Mouse (Mus musculus): ENCODE data around the gene Scrn1. TPM values are rescaled to one million over a fixed set of nuclear protein-coding genes. Genes with fewer than 3 reads are reported as not detected.
A peak's percentile ranks its signal among the peaks of the same experiment; 100 is the strongest.

Scrn1 gene
- polyA plus RNA-seq, 1 experiment: 1.0 TPM

DNA sequence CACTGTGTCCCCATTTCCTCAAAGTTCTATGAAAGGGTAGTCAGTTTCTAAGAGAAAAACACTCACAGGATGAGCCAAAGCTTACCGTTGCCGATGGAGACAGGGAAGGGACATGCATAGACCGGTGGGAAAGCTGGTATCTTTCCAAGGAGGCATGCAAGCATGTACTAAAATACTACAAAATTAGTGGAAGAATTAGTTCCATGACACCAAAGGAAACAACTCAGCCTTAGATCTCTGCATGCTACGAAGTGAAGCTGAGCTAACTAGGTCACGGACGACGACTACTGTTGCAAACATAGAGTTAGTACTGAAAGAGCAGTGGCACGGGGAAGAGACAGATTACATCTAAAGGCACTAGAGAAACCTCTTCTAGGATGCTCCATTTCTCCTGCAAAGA, 20.6 kb upstream of the Scrn1 start:
- no peaks in the 10 kb centered on the region for H3K4me1 ChIP-seq (ENCODE audit: control insufficient read depth, insufficient read depth, low read length)
- TF ChIP-seq POLR2A (IDR thresholded peaks at IDR 0.05; ENCODE audit: borderline replicate concordance, control insufficient read depth, low read depth, low read length) (no peak), CTCF (IDR thresholded peaks at IDR 0.05; ENCODE audit: control insufficient read depth, insufficient read depth, low read length) (no peak)
- no peak overlapping the region for H3K27ac ChIP-seq (ENCODE audit: control insufficient read depth, insufficient read depth, low read depth, low read length, poor library complexity)
- 85% methylated on average over 8 of the region's 8 CpGs for WGBS
- no peak overlapping the region for H3K4me3 ChIP-seq (replicated peaks; ENCODE audit: control insufficient read depth, low read depth, low read length)

DNA sequence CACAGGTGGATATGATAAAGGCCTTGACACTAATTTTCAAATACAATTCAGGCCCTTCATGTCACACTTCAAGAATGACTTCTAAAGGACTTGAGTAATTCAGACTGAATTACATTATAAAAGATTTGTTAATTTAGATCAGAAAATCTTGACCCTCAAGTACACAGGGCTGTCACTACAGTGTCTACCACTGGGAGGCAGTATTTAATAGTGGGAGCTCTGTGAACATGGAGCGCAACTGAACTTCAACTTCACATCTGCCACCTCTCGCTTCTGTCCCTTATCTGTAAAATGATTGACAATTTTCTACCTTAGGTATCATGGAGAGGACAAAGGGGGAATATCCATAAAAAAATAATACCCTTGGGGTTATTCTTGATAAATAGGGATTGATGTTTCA, 19.9 kb upstream of the Scrn1 start:
- TF ChIP-seq CTCF (IDR thresholded peaks at IDR 0.05; ENCODE audit: control insufficient read depth, insufficient read depth, low read length): peak; percentile 15; the same call in 1 of the 2 replicates
- TF ChIP-seq POLR2A (IDR thresholded peaks at IDR 0.05; ENCODE audit: borderline replicate concordance, control insufficient read depth, low read depth, low read length): no peak
- no peak overlapping the region for H3K4me3 ChIP-seq (replicated peaks; ENCODE audit: control insufficient read depth, low read depth, low read length)
- no peak overlapping the region for H3K27ac ChIP-seq (ENCODE audit: control insufficient read depth, insufficient read depth, low read depth, low read length, poor library complexity)
- H3K4me1 ChIP-seq (ENCODE audit: control insufficient read depth, insufficient read depth, low read length): no peaks in the 10 kb centered on the region
- 12% methylated on average over 2 of the region's 2 CpGs for WGBS

DNA sequence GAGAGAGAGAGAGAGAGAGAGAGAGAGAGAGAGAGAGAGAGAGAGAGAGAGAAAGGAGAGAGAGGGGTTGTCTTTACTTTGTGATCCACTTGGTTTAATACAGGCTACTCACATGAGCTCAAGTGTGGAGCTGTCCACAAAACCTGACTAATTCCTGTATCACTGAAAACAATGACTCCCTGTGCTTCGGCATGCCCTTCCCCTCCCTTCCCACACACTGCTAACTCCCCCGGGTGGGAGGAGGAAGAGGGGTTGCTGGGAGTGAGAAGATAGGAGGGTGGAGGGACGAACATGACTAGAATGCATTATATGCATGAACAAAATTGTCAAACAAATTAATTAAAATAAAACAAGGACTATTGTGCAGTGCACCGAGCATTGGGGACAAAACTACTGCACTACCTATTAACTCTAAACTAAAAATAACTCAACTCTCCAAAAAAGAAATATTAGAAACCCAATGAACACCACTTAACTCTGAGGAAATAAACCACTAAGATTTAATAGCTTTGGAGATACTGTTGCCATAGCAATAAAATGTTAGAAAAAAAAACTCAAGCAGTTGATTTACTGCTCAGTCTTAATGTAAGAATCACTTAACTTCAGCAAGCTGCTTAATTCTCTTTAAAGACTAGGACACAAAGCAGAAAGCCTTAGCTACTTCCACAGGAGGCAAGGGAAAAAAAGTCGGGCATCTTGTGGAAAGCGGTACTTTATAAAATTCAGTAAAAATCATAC, 7.1 kb upstream of the Scrn1 start:
- H3K27ac ChIP-seq (ENCODE audit: control insufficient read depth, insufficient read depth, low read depth, low read length, poor library complexity): no peak overlapping the region
- TF ChIP-seq CTCF (IDR thresholded peaks at IDR 0.05; ENCODE audit: control insufficient read depth, insufficient read depth, low read length): no peak
- no peak for TF ChIP-seq POLR2A (IDR thresholded peaks at IDR 0.05; ENCODE audit: borderline replicate concordance, control insufficient read depth, low read depth, low read length)
- H3K4me3 ChIP-seq (replicated peaks; ENCODE audit: control insufficient read depth, low read depth, low read length): no peak overlapping the region
- no peaks in the 10 kb centered on the region for H3K4me1 ChIP-seq (ENCODE audit: control insufficient read depth, insufficient read depth, low read length)
- 35% methylated on average over 6 of the region's 6 CpGs for WGBS

DNA sequence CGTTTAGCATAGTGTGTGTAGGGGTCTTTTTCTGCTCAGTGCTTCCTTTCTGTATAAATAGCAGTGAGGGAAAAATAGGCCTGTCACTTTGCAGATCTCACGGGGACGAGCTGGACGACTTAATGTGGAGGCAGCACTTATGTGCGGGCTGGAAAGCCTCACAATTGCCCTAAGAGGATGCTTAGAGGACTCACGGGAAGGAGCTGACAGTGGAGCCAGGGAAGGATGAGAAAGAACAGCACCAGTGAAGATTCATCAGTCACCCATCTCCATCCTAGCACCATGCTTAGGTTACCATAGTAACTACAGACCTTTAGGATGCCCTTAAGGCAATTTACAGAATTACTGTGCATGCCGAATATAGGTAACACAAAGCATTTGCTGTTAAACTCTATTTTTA, 3.5 kb upstream of the Scrn1 start:
- no peak overlapping the region for H3K4me3 ChIP-seq (replicated peaks; ENCODE audit: control insufficient read depth, low read depth, low read length)
- no peaks in the 10 kb centered on the region for H3K4me1 ChIP-seq (ENCODE audit: control insufficient read depth, insufficient read depth, low read length)
- TF ChIP-seq CTCF (IDR thresholded peaks at IDR 0.05; ENCODE audit: control insufficient read depth, insufficient read depth, low read length) (no peak), POLR2A (IDR thresholded peaks at IDR 0.05; ENCODE audit: borderline replicate concordance, control insufficient read depth, low read depth, low read length) (no peak)
- H3K27ac ChIP-seq (ENCODE audit: control insufficient read depth, insufficient read depth, low read depth, low read length, poor library complexity): no peak overlapping the region
- WGBS: 77% methylated on average over 7 of the region's 7 CpGs

DNA sequence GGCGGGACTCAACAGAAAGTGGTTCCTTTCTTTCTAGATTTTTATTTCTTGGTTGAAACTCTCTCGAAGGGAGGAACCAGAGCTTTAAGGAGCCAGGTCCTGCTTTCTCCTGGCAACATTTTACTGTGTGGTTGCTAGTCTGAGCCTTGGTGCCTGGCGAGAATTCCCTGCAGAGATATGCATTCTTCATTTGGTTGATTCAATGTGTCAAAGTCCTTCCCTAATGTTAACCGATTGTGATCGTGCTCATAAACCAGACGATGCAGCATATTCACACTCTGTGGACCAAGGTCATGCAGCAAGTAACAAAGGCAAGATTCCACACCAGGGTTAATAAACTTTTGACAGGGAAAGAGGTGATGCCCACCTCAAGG, 244 bp upstream of the Scrn1 start:
- 5% methylated on average over 6 of the region's 6 CpGs for WGBS
- Histone ChIP-seq H3K4me1 (ENCODE audit: control insufficient read depth, insufficient read depth, low read length) (no peaks in the 10 kb centered on the region), H3K27ac (ENCODE audit: control insufficient read depth, insufficient read depth, low read depth, low read length, poor library complexity) (no peak overlapping the region), H3K4me3 (replicated peaks; ENCODE audit: control insufficient read depth, low read depth, low read length) (no peak overlapping the region)
- TF ChIP-seq POLR2A (IDR thresholded peaks at IDR 0.05; ENCODE audit: borderline replicate concordance, control insufficient read depth, low read depth, low read length): no peak
- no peak for TF ChIP-seq CTCF (IDR thresholded peaks at IDR 0.05; ENCODE audit: control insufficient read depth, insufficient read depth, low read length)

DNA sequence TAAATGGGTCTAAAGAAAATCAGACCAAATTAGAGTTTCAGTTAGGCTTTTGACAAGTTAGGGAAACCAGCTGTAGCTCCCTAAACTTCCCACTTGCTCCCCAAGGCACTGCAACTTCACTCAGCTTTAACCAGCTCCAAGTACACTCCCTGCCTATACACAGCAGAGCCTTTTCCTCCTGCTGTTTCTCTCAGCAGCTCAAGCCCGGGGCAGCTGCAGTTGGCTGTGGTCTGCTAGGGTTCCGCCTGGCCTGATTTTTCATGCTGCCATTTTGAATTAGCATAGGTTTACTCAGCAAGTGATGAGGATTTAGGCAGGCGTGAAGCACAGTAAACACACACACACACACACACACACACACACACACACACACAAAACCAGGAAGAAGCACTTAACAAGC, 1.3 kb downstream of the Scrn1 start:
- 61% methylated on average over 3 of the region's 3 CpGs for WGBS
- no peak overlapping the region for H3K4me3 ChIP-seq (replicated peaks; ENCODE audit: control insufficient read depth, low read depth, low read length)
- TF ChIP-seq POLR2A (IDR thresholded peaks at IDR 0.05; ENCODE audit: borderline replicate concordance, control insufficient read depth, low read depth, low read length): no peak
- TF ChIP-seq CTCF (IDR thresholded peaks at IDR 0.05; ENCODE audit: control insufficient read depth, insufficient read depth, low read length): no peak
- no peaks in the 10 kb centered on the region for H3K4me1 ChIP-seq (ENCODE audit: control insufficient read depth, insufficient read depth, low read length)
- H3K27ac ChIP-seq (ENCODE audit: control insufficient read depth, insufficient read depth, low read depth, low read length, poor library complexity): no peak overlapping the region

DNA sequence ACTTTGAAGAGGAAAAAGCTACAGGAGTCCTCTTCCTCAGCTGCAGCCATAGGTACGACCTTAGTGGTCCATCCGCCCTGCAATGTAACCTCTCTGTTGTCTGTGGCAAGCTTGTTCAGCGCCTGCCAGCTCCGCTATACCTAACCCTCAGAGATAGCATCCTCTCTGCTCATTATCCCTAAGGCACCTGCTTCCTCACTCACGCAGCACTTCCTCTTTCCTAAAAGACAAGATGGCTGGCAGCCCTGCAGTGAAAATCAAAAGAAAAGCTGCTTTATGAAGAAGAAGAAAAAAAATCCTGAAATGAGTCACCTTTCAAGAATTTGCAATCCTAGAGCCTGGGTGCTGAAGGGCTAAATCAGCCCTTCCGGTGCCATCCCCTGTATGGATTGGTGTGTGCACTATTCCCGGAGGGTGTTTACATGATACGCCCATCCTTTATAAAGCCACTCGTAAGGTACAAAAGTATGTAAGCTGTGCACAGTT, 1.7 kb downstream of the Scrn1 start:
- WGBS: 48% methylated on average over 9 of the region's 9 CpGs
- no peaks in the 10 kb centered on the region for H3K4me1 ChIP-seq (ENCODE audit: control insufficient read depth, insufficient read depth, low read length)
- H3K4me3 ChIP-seq (replicated peaks; ENCODE audit: control insufficient read depth, low read depth, low read length): no peak overlapping the region
- TF ChIP-seq CTCF (IDR thresholded peaks at IDR 0.05; ENCODE audit: control insufficient read depth, insufficient read depth, low read length) (no peak), POLR2A (IDR thresholded peaks at IDR 0.05; ENCODE audit: borderline replicate concordance, control insufficient read depth, low read depth, low read length) (no peak)
- H3K27ac ChIP-seq (ENCODE audit: control insufficient read depth, insufficient read depth, low read depth, low read length, poor library complexity): no peak overlapping the region

DNA sequence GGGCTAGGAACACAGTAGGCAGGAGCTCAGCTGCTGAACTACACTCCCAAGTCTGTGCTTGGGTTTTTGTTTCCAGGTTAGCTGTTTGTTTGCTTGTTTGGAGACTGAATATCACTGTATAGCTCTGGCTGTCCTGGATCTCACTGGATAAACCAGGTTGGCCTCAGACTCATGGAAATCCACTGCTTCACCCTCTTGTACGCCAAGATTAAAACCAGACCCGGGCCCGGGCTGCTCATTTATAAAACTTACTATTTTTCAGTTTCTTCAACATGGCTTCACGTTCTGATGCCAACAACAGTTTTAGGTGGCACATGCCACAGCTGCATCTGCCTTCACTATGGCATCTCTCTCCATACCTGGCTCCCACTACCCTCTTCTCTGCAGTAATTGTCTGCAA, 2.7 kb downstream of the Scrn1 start:
- 72% methylated on average over 4 of the region's 4 CpGs for WGBS
- no peak overlapping the region for H3K4me3 ChIP-seq (replicated peaks; ENCODE audit: control insufficient read depth, low read depth, low read length)
- no peak overlapping the region for H3K27ac ChIP-seq (ENCODE audit: control insufficient read depth, insufficient read depth, low read depth, low read length, poor library complexity)
- TF ChIP-seq CTCF (IDR thresholded peaks at IDR 0.05; ENCODE audit: control insufficient read depth, insufficient read depth, low read length) (no peak), POLR2A (IDR thresholded peaks at IDR 0.05; ENCODE audit: borderline replicate concordance, control insufficient read depth, low read depth, low read length) (no peak)
- H3K4me1 ChIP-seq (ENCODE audit: control insufficient read depth, insufficient read depth, low read length): no peaks in the 10 kb centered on the region

All from bone marrow, adult 2 months (tissue).